Mouse (Mus musculus): ENCODE results near the gene 2310022B05Rik.
A peak's percentile ranks its signal among the peaks of the same experiment; 100 is the strongest.

Gene 2310022B05Rik

DNA sequence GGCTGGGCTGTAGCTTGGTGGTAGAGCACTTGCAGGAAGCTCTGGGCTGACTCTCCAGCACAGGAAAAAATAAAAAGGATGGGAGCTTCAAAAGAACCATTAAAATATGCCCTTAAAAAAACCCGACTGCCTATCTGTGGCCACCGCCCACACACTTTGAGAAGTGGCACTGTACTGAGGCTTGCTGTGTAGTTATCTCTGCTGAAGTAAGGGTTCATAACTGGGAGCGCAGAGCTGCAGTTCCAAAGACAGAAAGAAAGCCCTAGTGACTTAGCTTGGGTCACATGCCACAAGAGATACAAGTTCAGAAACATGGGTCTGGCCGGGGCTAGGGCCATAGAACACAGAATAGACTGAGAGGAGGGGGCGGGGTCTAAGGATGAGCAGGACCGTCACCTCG lies 5.2 kb downstream of the 2310022B05Rik start:
- DNase-seq: no peak

DNA sequence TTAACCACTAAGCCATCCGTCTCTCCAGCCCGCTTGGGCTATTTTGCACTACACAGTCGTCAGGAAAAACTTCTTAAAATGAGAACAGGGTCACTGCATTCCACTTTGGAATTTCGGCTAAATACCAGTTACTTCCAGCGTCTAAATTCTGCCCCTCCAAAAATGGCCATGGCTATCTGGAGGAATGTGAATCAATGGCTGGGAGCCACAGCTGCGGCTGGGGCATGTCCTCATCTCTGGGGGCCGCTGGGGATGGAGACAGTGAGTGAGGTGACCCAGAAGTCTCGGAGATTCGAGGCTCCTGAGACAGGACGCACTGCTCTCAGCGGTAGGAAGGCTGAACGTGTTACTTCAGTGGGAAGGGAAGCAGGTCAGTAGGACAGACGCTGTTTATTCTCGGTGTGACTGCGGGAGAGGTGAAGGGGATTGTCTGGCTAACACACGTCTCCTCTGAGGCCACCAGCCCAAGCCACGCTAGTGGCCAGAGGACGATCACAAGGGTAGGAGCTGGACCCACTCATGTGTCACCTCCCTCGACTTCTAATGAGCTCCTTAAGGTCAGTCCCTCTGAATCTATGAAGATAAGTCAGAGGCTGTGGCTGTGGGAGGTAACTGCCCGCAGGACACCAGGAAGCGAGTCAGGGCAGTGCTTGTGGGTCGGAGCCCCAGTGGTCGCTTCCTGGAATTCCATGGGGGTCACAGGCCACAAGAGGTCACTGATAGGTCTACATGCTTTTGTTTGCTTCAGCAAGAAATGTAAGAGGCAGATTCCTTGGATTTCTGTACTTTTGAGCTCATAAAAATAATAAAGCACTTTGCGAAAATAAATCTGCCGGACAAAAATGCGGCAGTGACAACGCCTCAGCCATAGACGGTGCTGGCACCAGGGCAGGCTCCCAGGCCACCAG lies 9.3 kb downstream of the 2310022B05Rik start:
- no peak for DNase-seq

DNA sequence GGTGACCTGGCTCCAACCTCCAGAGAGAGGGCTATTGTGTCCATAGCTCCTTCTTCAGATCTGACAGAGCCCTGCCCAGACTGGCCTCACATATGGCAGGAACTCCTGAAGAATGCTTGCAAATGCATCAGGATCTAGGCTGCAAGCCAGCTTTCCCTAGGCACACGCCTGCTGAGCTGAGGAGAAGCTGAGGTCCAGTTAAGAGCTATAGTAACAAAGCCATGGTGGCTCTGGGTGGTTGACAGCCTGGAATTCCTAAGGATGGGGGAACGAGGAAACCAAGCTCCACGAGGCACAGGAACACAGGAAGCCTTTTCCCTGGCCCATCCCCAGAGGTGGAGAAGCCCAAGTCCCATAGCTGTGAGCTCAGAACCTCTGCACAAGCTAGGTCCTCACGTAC lies 10.6 kb downstream of the 2310022B05Rik start:
- no peak for DNase-seq

DNA sequence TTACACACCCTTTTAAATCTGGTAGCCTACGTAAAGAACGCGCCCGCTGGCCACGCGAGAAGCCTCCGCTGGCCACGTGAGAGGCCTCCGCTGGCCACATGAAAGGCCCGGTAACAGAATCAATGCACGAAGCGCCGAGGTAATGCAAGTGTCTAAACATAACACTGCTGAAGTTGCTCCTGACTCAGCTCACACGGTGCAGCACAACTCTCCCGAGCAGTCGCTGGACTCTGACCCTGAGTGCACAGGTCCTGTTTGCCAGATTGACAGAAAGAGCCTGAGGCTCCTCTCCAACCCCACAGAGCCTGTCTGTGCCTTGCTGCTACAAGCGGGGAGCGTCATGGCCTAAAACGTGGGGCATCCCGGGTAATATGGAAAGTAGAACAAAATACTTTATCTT lies 11.4 kb downstream of the 2310022B05Rik start:
- peak; percentile 87 for DNase-seq

DNA sequence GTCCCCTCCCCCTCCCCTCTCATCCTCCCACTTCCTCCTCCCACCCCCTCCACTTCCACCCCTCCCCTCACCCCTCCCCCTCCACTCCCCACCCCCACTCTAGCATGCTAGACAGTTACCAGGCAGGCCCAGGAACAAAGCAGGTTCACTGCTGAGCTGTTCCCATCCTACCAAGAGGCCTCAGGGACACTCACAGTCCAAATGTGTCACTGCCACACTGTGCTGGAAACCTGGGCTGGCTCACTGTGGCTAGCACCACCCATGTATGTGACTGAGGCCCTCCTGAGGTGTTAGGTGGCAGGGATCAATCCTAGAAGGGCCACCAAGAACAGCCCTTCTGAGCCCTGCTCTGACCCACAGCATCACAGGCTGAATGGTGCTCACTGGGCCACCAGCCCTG lies 14.9 kb downstream of the 2310022B05Rik start:
- DNase-seq: no peak

DNA sequence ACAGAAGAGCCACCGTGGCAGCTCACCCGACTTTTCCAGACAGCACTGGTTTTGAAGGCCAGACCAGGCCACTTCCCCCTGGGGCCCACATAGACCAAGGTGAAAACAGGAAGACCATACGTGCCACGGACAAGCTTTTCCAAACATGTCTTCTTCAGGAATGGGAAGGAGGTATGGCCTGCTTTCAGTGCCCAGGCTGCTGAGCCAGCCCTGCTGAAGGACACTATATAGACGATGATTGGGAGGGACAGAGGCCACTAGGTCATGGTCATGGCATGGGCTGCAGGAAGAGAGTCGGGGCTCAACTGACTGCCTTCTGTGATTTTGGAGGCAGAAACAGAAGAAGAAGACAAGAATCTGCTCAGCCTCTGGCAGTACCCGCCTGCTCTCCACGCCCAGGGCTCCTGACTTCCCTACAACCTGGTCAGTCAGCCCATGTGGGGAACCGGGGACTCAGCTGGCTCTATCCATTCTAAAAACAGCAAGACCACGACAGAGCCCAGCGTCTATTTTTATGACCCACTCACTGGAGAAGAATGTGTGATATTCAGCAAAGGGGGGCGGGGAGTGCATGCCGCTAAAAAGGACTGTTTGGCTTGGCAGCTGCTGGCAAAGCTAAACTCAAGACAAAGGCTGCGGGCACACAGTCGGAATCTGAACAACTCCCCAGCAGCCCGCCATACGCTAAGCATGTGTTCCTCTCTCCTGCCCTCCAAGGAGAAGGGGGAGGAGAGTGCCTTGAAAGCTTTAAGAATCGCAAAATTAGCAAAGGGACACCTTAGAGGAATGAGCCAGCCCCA lies 19.4 kb downstream of the 2310022B05Rik start:
- peak; percentile 54 for DNase-seq

DNA sequence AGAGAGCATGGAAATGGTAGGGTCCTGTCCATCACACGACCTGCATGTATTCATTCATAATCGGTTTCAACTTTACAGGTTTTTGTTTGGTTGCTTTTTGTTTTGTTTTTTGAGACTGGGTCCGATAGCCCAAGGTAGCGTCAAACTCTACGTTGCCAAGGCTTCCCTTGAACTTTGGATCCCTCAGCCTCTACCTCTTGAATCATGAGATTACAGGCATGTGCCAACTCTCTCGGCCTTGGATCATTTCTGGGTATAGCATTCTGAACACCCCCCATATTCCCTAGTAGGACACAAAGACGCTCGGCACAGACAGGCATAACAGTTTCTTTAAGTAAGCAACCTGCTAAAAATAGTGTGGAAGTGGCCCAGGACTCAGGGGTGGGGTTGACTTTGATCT lies 21.6 kb downstream of the 2310022B05Rik start:
- peak; percentile 44 for DNase-seq

DNA sequence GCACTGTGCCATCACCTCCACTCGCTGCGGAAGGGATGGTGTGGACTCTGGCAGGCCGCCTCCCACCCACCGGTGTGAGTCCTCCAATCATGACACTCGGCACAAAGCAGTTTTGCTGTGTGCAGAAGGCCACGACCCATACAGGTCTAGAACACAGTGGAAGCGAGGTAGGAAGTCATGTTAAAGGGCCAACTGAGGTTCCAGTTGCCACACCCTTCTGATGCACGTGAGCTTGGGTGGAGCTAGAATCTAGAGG lies 28.0 kb downstream of the 2310022B05Rik start:
- no peak for DNase-seq

DNA sequence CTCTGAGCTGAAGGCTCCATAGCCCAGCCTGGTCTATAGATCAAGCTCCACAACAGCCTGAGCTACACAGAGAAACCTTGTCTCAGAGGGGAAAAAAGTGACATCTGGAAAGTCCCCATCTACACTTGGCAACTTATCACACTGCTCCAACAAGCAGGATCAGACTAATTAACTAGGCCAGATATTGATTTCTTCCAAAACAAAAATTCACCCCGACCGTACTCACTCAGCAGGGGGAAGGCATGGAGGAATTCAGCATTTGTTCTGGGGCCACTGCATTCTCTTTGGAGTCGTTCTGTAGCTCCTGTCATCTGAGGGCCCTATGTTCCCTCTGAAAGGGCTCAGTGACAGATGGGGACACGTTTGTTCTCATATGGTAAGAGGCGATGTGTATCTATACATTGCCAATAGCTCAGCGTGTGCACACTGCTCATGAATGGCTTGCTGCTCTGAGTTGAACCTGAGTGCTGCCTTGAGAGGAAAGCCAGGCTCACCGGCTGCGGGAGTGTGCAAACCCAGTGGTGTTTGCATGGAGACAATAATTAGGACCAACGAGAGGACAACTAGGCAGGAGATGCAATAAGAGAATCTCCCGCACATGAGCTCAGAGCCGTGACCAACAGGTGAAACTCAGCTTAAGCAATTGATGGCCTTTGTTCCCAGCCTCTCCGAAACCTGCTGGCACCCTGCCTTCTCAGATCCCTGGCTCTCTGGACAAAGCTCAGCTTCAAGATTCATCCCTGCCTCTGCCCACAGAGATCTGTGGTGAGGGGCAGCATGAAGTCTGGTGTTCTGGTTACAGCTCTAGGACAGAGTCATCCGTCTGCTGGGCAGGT lies 28.5 kb downstream of the 2310022B05Rik start:
- peak; percentile 41 for DNase-seq

DNA sequence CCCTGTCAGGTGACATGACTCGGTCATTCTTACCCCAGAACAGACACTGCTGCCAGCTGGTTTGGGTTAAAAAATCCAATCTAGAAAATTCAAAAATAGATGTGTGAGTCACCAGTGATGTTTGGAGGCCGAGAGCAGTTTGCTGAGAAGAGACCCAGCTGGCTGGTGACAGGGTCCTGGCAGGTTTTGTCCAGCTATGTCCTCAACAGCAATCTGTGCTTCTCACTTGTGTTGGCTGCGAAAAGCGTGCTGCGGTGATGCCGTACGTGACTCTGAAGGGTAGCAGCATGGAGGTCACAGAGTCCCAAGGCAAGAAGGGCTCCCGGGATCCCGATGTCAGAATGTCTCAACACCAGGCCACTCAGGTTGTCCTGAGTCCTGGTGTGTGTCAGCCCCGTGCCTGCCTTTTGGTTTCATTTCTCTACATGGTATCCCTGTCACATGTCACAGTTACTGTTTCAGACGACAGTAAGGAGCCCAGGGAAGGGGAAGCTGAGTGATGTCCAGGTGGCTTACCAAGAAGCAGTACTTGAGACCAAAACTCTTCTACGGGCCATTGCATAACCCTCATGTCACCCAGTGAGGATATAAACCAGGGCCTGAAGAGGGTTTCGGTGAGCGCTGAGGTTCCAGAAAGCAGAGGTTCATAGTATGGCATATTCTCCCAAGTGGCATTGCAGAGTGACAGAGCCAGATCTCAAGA lies 30.0 kb downstream of the 2310022B05Rik start:
- DNase-seq: peak; percentile 45

DNA sequence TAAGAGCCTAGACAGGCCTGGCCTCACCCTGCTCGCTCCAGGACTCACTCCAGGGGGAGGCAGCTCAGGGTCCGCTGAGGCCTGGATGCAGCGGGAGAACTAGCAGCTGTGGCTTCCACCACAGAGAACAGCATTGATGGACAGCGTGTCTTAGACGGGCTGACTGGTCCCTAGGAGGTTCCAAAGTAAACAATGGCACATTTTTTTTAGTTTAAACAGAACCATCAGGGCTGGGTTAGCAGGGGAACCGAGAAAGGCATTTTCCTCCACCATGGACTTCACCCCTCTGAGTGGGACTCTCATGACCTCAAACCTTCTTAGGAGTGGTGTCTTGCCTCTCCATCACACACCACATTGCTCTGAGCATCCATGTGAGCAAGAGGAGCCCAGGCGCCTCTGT lies 31.2 kb downstream of the 2310022B05Rik start:
- DNase-seq: no peak

DNA sequence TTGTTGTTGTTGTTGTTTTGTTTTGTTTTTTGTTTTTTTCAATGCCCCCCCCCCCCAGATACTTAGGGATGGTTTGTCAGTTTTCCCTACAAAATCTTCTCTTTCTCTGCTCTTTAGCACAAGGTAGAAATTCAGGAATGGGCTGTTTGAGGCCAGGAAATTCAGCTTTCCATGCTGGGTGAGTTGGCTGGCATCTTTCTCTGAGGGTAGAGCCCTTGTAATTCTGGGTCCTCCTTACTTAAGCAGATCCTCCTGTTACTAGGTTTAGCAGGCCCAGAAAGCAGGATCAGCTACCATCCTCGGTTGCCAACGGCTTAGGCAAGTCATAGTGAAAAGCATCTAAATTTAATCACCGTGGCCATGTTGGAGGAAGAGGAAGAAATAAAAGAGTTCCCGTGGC lies 32.3 kb downstream of the 2310022B05Rik start:
- no peak for DNase-seq

DNA sequence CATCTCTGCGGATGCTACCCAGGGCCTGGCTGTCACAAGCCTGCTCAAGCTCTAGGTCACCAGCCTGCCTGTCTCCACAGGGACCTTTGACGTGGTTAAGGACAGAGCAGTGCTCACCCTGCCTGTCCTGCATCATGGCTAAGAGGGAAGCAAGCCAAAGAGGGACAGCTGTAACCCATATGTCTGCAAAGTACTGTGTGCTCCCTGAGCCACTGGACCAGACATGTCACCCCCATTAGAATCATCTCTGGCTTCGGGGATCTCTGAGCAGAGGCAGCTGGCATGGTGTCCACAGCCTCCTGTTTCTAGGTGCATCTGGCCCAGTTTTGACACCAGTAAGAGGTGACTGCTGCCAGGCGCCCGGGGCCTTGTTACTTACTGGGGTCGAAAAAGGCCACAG lies 32.7 kb downstream of the 2310022B05Rik start:
- DNase-seq: no peak

DNA sequence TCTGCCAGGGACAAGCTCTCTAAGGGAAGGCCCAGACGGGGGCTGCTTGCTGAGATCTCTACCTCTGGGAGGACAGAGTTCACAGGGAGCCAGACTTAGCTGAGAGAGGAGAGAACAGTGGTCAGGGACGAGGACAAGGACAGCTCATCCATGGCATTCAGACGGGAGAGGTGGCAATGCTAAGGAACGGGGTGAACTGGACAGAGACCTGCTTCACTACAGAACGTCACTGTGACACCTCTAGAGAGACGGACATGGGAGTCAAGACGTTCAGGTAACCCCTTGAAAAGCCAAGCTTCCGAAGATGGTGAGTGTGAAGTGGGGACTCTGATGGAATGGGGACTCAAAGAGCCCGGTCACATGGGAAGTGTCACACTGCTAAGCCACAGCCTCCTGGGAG lies 36.9 kb downstream of the 2310022B05Rik start:
- no peak for DNase-seq

DNA sequence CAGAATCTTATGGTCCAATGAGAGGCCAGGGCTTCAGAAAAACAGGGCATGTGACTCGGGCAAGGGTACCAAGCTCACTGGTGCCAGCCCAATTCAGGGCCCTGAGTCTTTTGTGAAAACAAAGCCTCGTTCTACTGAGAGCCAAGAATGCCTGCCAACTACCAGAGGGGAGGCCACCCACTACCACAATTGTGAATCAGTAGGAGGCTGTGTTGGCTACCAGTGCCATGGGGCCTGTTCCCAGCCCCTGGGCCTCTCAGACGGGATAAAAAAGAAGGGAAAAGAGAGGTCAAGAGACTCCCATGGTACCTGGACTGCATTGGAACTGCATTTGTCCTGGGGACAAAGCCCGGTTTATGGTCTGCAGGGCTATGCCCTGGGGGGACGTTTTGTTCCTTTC lies 41.9 kb downstream of the 2310022B05Rik start:
- DNase-seq: no peak

DNA sequence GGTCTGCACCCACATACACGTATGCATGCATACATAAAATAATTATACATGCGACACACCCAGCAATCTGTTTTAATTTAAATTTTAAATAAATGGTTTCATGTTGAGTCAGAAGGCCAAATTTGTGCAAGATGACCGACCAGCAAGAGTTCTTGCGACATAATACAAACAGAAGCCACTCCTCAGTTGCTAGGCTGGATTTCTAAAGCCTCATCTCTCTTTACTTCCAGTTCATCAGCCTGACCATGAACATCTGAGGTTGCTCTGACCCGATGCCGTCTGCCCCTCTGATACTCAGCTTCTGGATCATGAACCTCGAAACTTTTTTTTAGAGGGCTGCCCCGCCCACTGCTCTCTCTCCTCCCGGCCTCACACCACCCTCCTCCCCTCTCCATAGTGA lies 44.9 kb downstream of the 2310022B05Rik start:
- no peak for DNase-seq

DNA sequence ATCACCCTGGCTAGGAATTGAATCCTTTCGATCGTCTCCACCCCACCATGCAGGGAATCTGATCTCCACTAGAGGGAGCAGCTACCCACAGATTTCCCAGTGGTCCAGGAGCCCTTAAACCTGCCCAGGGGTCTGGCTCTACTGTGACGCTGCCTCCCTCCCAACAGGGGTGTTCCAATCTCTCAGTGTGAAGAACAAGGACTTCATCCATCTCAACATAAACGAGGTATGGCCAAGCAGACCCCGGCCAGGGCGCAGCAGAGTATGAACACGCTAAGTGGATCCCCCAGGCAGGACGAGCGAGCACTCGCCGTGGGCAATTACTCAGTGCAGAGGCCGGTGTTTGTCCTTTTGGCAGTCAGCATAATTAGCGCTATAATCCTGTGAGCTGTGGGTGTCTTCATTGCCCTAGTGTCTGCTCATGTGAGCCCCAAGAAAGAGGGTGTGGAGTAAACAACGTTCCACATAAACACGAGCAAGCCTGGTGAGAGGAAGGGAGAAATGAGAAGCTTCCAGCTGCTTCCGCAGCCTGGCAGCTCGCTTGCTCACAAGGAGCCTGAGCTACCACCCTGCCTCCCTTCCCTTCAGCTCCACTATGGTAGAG lies 45.8 kb downstream of the 2310022B05Rik start:
- peak; percentile 78 for DNase-seq

DNA sequence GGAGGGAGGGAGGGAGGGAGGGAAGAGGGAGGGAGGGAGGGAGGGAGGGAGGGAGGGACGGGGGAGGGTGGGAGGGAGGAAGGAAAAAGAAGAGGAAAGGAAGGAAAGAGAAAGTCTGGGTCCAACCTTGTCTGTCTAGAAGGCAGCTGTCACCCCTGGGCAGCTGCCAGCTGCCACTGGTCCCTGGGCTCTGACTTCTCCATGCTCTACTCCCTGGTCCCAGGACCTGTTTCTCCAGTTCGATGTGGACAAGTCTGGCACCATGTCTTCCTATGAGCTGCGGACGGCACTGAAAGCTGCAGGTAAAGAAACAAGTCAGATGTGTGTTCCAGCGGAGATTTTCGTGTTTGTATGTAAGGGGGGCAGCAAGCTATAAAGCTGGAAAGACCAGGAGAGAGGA lies 48.8 kb downstream of the 2310022B05Rik start:
- DNase-seq: no peak

DNA sequence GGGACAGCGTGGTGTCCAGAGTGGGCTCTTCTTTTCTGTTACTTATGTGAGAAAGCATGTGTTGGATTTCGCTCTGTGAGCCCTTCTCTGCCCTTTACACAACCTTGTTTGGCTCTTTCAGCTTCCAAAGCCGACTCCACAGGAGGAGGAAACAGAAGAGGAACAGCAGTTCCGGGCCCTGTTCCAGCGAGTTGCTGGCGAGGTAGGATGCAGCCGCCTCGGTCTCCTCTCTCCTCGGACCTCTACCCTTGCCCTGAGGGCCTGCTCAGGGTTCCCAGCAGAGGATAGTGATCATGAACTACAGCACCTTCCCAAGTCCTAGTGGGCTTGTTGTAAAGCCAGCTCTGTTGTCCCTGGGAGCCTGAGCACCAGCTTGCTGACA lies 54.2 kb downstream of the 2310022B05Rik start:
- DNase-seq: no peak

DNA sequence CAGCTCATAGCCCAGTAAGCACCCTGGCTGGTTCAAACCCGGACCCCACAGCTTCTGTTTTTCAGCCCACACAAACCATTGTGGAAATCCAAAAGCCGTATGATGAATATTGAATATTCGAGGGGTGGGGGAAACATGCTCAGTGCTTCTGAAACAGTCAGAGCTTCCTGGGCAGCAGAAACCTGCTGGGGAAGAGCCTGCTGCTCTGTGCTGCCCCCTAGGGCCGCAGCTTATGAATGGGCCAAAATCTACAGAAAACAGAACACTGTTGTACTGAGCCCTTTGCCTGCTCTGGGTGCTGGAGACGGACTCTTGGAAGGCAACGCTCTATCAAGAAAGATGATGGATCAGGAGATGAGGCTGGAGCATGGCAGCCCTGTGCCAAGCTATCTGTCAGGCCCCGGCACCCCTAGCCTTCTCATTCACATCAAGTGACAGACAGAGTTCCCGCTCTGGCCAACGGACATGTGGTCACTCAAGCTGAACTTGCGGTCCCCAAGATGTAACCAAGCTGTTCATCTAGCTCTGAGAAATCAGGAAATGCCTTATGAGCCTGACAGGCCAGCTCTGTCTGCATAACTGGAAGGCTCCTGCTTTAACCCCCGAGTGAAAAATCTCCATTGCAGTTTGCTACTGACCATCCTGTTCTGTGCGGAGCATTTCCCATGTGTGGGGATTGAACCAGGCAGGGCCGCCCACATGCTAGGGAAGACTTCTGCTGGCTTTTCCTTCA lies 54.8 kb downstream of the 2310022B05Rik start:
- DNase-seq: no peak

DNA sequence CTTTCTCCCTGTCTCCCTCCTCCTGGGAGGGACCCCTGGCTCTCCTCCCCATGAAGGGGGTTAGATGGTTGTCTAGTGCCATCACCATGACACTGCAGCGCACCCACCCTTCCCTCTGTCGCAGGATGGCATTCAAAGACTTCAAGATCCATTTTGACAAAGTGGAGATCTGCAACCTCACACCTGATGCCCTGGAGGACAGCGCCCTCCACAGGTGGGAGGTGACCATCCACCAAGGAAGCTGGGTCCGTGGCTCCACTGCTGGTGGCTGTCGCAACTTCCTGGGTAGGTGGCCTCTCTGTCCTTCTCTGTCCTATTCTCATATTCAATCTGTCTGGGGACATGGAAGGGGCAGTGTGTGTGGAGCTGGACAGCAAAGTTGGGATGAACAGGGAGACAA lies 59.1 kb downstream of the 2310022B05Rik start:
- no peak for DNase-seq

DNA sequence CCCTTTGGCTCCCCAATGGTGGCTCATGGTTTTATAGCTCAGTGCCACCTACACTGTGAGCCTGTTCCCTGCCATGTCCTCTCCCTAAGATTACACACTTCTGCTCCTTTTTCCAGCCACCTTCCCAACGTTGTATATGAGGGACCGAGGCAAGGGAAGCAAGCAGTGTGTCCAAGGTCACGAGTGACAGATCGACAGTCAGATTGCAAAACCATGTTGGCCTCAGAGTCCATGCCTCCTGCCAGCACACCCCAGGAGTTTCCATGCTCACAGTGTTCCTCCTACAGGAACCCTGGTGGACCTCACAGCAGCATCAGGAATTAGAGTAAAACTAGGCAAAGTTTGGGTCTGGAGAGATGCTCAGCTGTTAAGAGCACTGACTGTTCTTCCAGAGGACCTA lies 73.8 kb downstream of the 2310022B05Rik start:
- no peak for DNase-seq

Data from kidney, adult 9 months (tissue).